Mouse (Mus musculus) heart, embryonic 15.5 days (tissue): ENCODE measurements around the gene Snx21. TPM values are rescaled to one million over a fixed set of nuclear protein-coding genes. Genes with fewer than 3 reads are reported as not detected.
A peak's percentile ranks its signal among the peaks of the same experiment; 100 is the strongest.

Experiments
- ATAC-seq: fragments of 200-750 bp; cut with Nextera tagmentation; replicated peaks from 2 replicates; pipeline ENCODE4 v1.8.0; 2017; ENCODE audit warnings: low read depth, moderate TSS enrichment; ENCODE audit not compliant: insufficient number of reproducible peaks, insufficient read depth, low FRiP score
- H3K27ac ChIP-seq: fragments of 300-500 bp; sonication (generic); 2 replicates; pipeline ENCODE4 v1.5.1; 2015; ENCODE audit warnings: mild to moderate bottlenecking, inconsistent platforms
- H3K27me3 ChIP-seq: fragments of 300-500 bp; sonication (generic); 2 replicates; pipeline ENCODE4 v1.6.1; 2015; ENCODE audit warnings: inconsistent platforms
- H3K36me3 ChIP-seq: fragments of 300-500 bp; sonication (generic); 2 replicates; pipeline ENCODE4 v1.6.1; 2015; ENCODE audit warnings: mild to moderate bottlenecking, inconsistent platforms
- H3K4me1 ChIP-seq: fragments of 300-500 bp; sonication (generic); replicated peaks from 2 replicates; pipeline ENCODE4 v1.6.1; 2015; ENCODE audit warnings: inconsistent platforms
- H3K4me2 ChIP-seq: fragments of 300-500 bp; sonication (generic); 2 replicates; pipeline ENCODE4 v1.6.1; 2015; ENCODE audit warnings: inconsistent platforms, mild to moderate bottlenecking, moderate library complexity
- H3K4me3 ChIP-seq: fragments of 300-500 bp; sonication (generic); 2 replicates; pipeline ENCODE4 v1.5.1; 2015; ENCODE audit warnings: mild to moderate bottlenecking, inconsistent platforms
- H3K9ac ChIP-seq: fragments of 300-500 bp; sonication (generic); 2 replicates; pipeline ENCODE4 v1.6.1; 2015; ENCODE audit warnings: mild to moderate bottlenecking, inconsistent platforms
- H3K9me3 ChIP-seq: fragments of 300-500 bp; sonication (generic); replicated peaks from 2 replicates; pipeline ENCODE4 v1.6.1; 2016; ENCODE audit warnings: inconsistent platforms
- WGBS: fragments of 180-500 bp; shearing (Covaris S2); methylation state at CpG from one replicate; pipeline ENCODE4 v1.1.7; 2015; ENCODE audit warnings: mixed read lengths; 5-methylcytosine and 5-hydroxymethylcytosine counted together
- polyA plus RNA-seq: library from polyadenylated mRNA; unstranded; fragments of >200 nt; fragmentation: Nextera tagmentation; extraction: Ambion mirVana; gene quantifications from 2 replicates; pipeline ENCODE4 v1.2.1, GENCODE M21; 2015

Gene Snx21
- polyA plus RNA-seq, 1 experiment from 2014 or later: 42.5 TPM

GRCm38 (mm10) chr2:164832032-164832747 is 46.6 kb downstream of the Snx21 start:
- H3K4me3 ChIP-seq: peak overlapping the region; percentile 82
- H3K4me2 ChIP-seq: peak overlapping the region; percentile 93
- H3K27me3 ChIP-seq: no peaks in the 10 kb centered on the region
- WGBS: 55% methylated on average over 16 of the region's 16 CpGs
- H3K4me1 ChIP-seq: peaks cover 29% of the 10 kb centered on the region
- H3K27ac ChIP-seq: peak overlapping the region; percentile 98
- H3K9me3 ChIP-seq: no peaks in the 10 kb centered on the region
- no peak for ATAC-seq
- H3K9ac ChIP-seq: peak overlapping the region; percentile 84
- H3K36me3 ChIP-seq: peaks cover 30% of the 10 kb centered on the region; the same call in 1 of the 2 replicates

GRCm38 (mm10) chr2:164832748-164833301 is 47.2 kb downstream of the Snx21 start, which contains the start of gene Ctsa:
TSS of gene Ctsa (plus strand) at chr2:164832873.
- H3K4me3 ChIP-seq: peak within 1 kb of the TSS; percentile 82
- H3K27ac ChIP-seq: peak within 1 kb of the TSS; percentile 98
- under 1% methylated on average over 35 of the region's 35 CpGs for WGBS
- no peaks in the 10 kb centered on the region for H3K27me3 ChIP-seq
- peak within 1 kb of the TSS; percentile 84 for H3K9ac ChIP-seq
- ATAC-seq: peak; percentile 74
- H3K9me3 ChIP-seq: no peaks in the 10 kb centered on the region
- peaks cover 28% of the 10 kb centered on the region for H3K36me3 ChIP-seq
- H3K4me1 ChIP-seq: peaks cover 29% of the 10 kb centered on the region
- H3K4me2 ChIP-seq: peak within 1 kb of the TSS; percentile 93

- Histone ChIP-seq H3K9me3 (no peaks in the 10 kb centered on the region), H3K9ac (peak within 1 kb of the TSS; percentile 84), H3K4me2 (peak within 1 kb of the TSS; percentile 93), H3K36me3 (peaks cover 34% of the 10 kb centered on the region), H3K27ac (peak within 1 kb of the TSS; percentile 98), H3K4me3 (peak within 1 kb of the TSS; percentile 82), H3K4me1 (peaks cover 29% of the 10 kb centered on the region), H3K27me3 (no peaks in the 10 kb centered on the region)
- under 1% methylated on average over 31 of the region's 31 CpGs for WGBS
- ATAC-seq: peak; percentile 90
Measured at GRCm38 (mm10) chr2:164833314-164833959, 47.8 kb downstream of the Snx21 start, which contains the start of gene Neurl2. TSS of gene Neurl2 (minus strand) at chr2:164833456.

- Histone ChIP-seq H3K4me1 (peaks cover 29% of the 10 kb centered on the region), H3K27me3 (no peaks in the 10 kb centered on the region), H3K36me3 (peaks cover 44% of the 10 kb centered on the region), H3K9ac (peak overlapping the region; percentile 84), H3K4me2 (peak overlapping the region; percentile 93), H3K4me3 (peak overlapping the region; percentile 82), H3K9me3 (no peaks in the 10 kb centered on the region), H3K27ac (peak overlapping the region; percentile 98)
- ATAC-seq: no peak
- 40% methylated on average over 8 of the region's 8 CpGs for WGBS
Measured at GRCm38 (mm10) chr2:164834531-164834930, 48.9 kb downstream of the Snx21 start.

- no peaks in the 10 kb centered on the region for H3K9me3 ChIP-seq
- peaks cover 29% of the 10 kb centered on the region for H3K4me1 ChIP-seq
- H3K4me2 ChIP-seq: peak overlapping the region; percentile 93
- H3K9ac ChIP-seq: peak overlapping the region; percentile 84; the same call in 1 of the 2 replicates
- H3K27ac ChIP-seq: no peak overlapping the region
- no peaks in the 10 kb centered on the region for H3K27me3 ChIP-seq
- peak overlapping the region; percentile 82; the same call in 1 of the 2 replicates for H3K4me3 ChIP-seq
- peaks cover 43% of the 10 kb centered on the region for H3K36me3 ChIP-seq
- 92% methylated on average over 4 of the region's 4 CpGs for WGBS
- ATAC-seq: no peak
Measured at GRCm38 (mm10) chr2:164835164-164835563, 49.5 kb downstream of the Snx21 start.

Other genes starting within 250 kb of the Snx21 start
- 10.0 and 39.8 TPM in 2 replicates for gene Wfdc2, start 223.4 kb upstream of the Snx21 start, polyA plus RNA-seq
- gene Spint3, start 212.4 kb upstream of the Snx21 start, polyA plus RNA-seq: not detected in 2 replicates
- gene Wfdc6a, start 200.4 kb upstream of the Snx21 start, polyA plus RNA-seq: 0.21 and 0.47 TPM in 2 replicates
- not detected in 2 replicates for gene Eppin, start 192.2 kb upstream of the Snx21 start, polyA plus RNA-seq
- not detected in 2 replicates for gene Wfdc6b, start 172.3 kb upstream of the Snx21 start, polyA plus RNA-seq
- gene Wfdc8, start 172.2 kb upstream of the Snx21 start, polyA plus RNA-seq: not detected in 2 replicates
- not detected in 2 replicates for gene Wfdc16, start 147.0 kb upstream of the Snx21 start, polyA plus RNA-seq
- 0.31 TPM in 1 of 2 replicates, not detected in the other for gene Wfdc10, start 129.8 kb upstream of the Snx21 start, polyA plus RNA-seq
- gene Wfdc9, start 129.2 kb upstream of the Snx21 start, polyA plus RNA-seq: not detected in 2 replicates
- gene Wfdc11, start 111.7 kb upstream of the Snx21 start, polyA plus RNA-seq: not detected in 2 replicates
- gene Wfdc13, start 100.7 kb upstream of the Snx21 start, polyA plus RNA-seq: not detected in 2 replicates
- 0.19 TPM in 1 of 2 replicates, not detected in the other for gene Spint4, start 87.3 kb upstream of the Snx21 start, polyA plus RNA-seq
- gene Spint5, start 70.5 kb upstream of the Snx21 start, polyA plus RNA-seq: not detected in 2 replicates
- gene Wfdc3, start 39.9 kb upstream of the Snx21 start, polyA plus RNA-seq: 0.74 and 0.77 TPM in 2 replicates
- 51.0 and 51.4 TPM in 2 replicates for gene Dnttip1, start 39.8 kb upstream of the Snx21 start, polyA plus RNA-seq
- gene Ube2c, start 15.9 kb upstream of the Snx21 start, polyA plus RNA-seq: 377 and 382 TPM in 2 replicates
- 4.9 and 5.2 TPM in 2 replicates for gene Tnnc2, start 5.9 kb upstream of the Snx21 start, polyA plus RNA-seq
- 12.0 and 15.0 TPM in 2 replicates for gene Acot8, start 19.1 kb downstream of the Snx21 start, polyA plus RNA-seq
- 4.9 TPM in 2 replicates for gene Zswim3, start 19.3 kb downstream of the Snx21 start, polyA plus RNA-seq
- 8.1 and 10.3 TPM in 2 replicates for gene Zswim1, start 36.9 kb downstream of the Snx21 start, polyA plus RNA-seq
- not detected in 2 replicates for gene Spata25, start 42.7 kb downstream of the Snx21 start, polyA plus RNA-seq
- gene Ctsa, start 47.0 kb downstream of the Snx21 start, polyA plus RNA-seq: 167 and 180 TPM in 2 replicates
- 43.3 and 47.1 TPM in 2 replicates for gene Neurl2, start 47.6 kb downstream of the Snx21 start, polyA plus RNA-seq
- 14.0 and 71.8 TPM in 2 replicates for gene Pltp, start 71.9 kb downstream of the Snx21 start, polyA plus RNA-seq
- gene Pcif1, start 93.5 kb downstream of the Snx21 start, polyA plus RNA-seq: 53.4 and 56.4 TPM in 2 replicates
- 5.9 and 10.9 TPM in 2 replicates for gene Zfp335, start 125.9 kb downstream of the Snx21 start, polyA plus RNA-seq
- 0.81 and 4.5 TPM in 2 replicates for gene Mmp9, start 155.0 kb downstream of the Snx21 start, polyA plus RNA-seq
- 0.21 and 0.53 TPM in 2 replicates for gene Slc12a5, start 175.0 kb downstream of the Snx21 start, polyA plus RNA-seq
- 38.6 and 44.6 TPM in 2 replicates for gene Ncoa5, start 249.0 kb downstream of the Snx21 start, polyA plus RNA-seq